Mouse (Mus musculus): ENCODE measurements at regions not wholly inside any gene's neighbourhood (a gene's known extent, or its start where the extent isn't known, plus 50 kb on each side); places are given as distances from the start of the nearest gene placed in this dataset.

GRCm38 (mm10) chr2:75512422-75513170 is 146.5 kb upstream of the Hnrnpa3 start:
- H3K9me3 ChIP-seq (replicated peaks): no peaks in the 10 kb centered on the region
- H3K9ac ChIP-seq: no peak overlapping the region
- ATAC-seq (ENCODE audit: insufficient read depth): no peak
- H3K27ac ChIP-seq (replicated peaks): no peak overlapping the region
- no peaks in the 10 kb centered on the region for H3K27me3 ChIP-seq
- WGBS (ENCODE audit: insufficient replicate concordance): 51% methylated on average over 8 of the region's 8 CpGs
- H3K4me2 ChIP-seq: no peak overlapping the region
- no peaks in the 10 kb centered on the region for H3K36me3 ChIP-seq (replicated peaks)
- no peak overlapping the region for H3K4me3 ChIP-seq (replicated peaks)
- H3K4me1 ChIP-seq (replicated peaks): no peaks in the 10 kb centered on the region

- Histone ChIP-seq H3K36me3 (replicated peaks) (no peaks in the 10 kb centered on the region), H3K4me3 (replicated peaks) (no peak overlapping the region), H3K4me1 (replicated peaks) (no peaks in the 10 kb centered on the region), H3K9ac (no peak overlapping the region), H3K27ac (replicated peaks) (no peak overlapping the region), H3K27me3 (no peaks in the 10 kb centered on the region), H3K4me2 (no peak overlapping the region), H3K9me3 (replicated peaks) (no peaks in the 10 kb centered on the region)
- 73% methylated on average over 6 of the region's 6 CpGs for WGBS (ENCODE audit: insufficient replicate concordance)
- ATAC-seq (ENCODE audit: insufficient read depth): no peak
Measured at GRCm38 (mm10) chr2:75514171-75514570, 144.9 kb upstream of the Hnrnpa3 start.

DNA sequence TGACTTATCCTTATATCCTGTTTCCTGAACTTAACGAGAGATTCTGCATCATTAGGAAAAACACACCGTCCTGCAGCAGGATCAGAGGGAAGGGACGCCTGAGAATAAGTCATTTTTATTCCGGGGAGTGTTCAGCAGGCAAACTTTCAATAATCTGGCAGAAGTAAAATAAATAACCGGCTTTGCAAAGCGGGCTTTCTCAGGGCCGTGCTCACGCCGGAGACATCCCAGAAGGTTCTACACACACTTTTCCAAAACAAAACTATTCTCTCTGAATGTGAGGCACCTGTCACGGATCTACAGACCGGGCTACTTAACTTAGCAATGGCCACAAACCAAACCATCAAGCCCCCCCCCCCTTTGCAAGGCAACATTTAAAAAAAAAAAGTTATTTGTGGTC is 142.8 kb upstream of the Hnrnpa3 start:
- H3K36me3 ChIP-seq (replicated peaks): no peaks in the 10 kb centered on the region
- 63% methylated on average over 11 of the region's 11 CpGs for WGBS (ENCODE audit: insufficient replicate concordance)
- H3K27me3 ChIP-seq: no peaks in the 10 kb centered on the region; the same call in 1 of the 2 replicates
- H3K9ac ChIP-seq: no peak overlapping the region
- no peak overlapping the region for H3K4me2 ChIP-seq
- H3K4me1 ChIP-seq (replicated peaks): no peaks in the 10 kb centered on the region
- no peak overlapping the region for H3K27ac ChIP-seq (replicated peaks)
- no peak for ATAC-seq (ENCODE audit: insufficient read depth)
- H3K4me3 ChIP-seq (replicated peaks): no peak overlapping the region
- no peaks in the 10 kb centered on the region for H3K9me3 ChIP-seq (replicated peaks)

DNA sequence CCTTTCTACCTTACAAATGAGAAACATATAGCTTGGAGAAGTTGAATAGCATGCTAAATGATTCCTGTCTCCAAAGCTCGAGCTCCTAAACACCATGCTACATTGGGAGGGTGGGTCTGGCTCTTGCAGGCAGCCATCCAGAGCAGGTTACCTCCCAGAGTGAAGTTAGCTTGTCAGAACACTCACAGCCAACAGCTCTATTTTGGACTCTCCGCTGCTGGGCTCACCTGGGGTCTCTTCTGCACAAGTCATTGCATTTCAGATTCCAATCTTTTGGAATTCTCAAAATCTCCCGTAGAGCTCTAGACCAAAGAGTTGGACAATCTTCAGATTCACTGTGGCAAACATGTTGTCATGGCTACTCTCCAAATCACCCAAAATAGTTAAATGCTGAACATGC is 142.0 kb upstream of the Hnrnpa3 start:
- H3K27ac ChIP-seq (replicated peaks): no peak overlapping the region
- H3K4me1 ChIP-seq (replicated peaks): no peaks in the 10 kb centered on the region
- no peak overlapping the region for H3K4me3 ChIP-seq (replicated peaks)
- WGBS (ENCODE audit: insufficient replicate concordance): 57% methylated on average over 3 of the region's 3 CpGs
- H3K9ac ChIP-seq: no peak overlapping the region
- no peaks in the 10 kb centered on the region for H3K36me3 ChIP-seq (replicated peaks)
- no peak for ATAC-seq (ENCODE audit: insufficient read depth)
- H3K4me2 ChIP-seq: no peak overlapping the region
- no peaks in the 10 kb centered on the region for H3K9me3 ChIP-seq (replicated peaks)
- no peaks in the 10 kb centered on the region; the same call in 1 of the 2 replicates for H3K27me3 ChIP-seq

- Histone ChIP-seq H3K9ac (no peak overlapping the region), H3K4me2 (no peak overlapping the region), H3K9me3 (replicated peaks) (no peaks in the 10 kb centered on the region), H3K4me3 (replicated peaks) (no peak overlapping the region), H3K27me3 (no peaks in the 10 kb centered on the region; the same call in 1 of the 2 replicates), H3K27ac (replicated peaks) (no peak overlapping the region), H3K36me3 (replicated peaks) (no peaks in the 10 kb centered on the region), H3K4me1 (replicated peaks) (no peaks in the 10 kb centered on the region)
- WGBS (ENCODE audit: insufficient replicate concordance): 38% methylated on average over 1 of the region's 1 CpGs
- no peak for ATAC-seq (ENCODE audit: insufficient read depth)
Measured at GRCm38 (mm10) chr2:75518607-75519006, 140.5 kb upstream of the Hnrnpa3 start.

DNA sequence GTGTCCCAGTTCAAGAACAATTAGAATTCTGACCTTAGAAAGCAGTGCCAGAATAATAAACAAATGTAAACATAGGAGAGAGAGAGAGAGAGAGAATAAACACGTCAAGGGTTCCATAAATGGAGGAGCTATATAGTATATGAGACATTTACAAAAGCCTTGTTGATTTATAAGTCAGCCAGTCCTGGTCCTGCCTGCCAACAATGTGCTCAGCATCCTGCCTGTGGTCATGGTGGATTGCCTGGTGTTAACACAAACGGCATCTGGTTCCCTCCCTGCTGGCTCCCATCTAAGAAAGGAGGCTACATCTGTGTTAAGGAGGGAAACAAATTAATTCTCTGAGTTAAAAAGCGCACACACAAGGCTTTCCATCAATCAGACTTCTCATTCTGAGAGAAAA is 133.5 kb upstream of the Hnrnpa3 start:
- Histone ChIP-seq H3K9ac (no peak overlapping the region), H3K4me2 (no peak overlapping the region), H3K36me3 (replicated peaks) (no peaks in the 10 kb centered on the region), H3K4me1 (replicated peaks) (no peaks in the 10 kb centered on the region), H3K27ac (replicated peaks) (no peak overlapping the region), H3K9me3 (replicated peaks) (no peaks in the 10 kb centered on the region), H3K4me3 (replicated peaks) (no peak overlapping the region), H3K27me3 (no peaks in the 10 kb centered on the region)
- ATAC-seq (ENCODE audit: insufficient read depth): no peak
- WGBS (ENCODE audit: insufficient replicate concordance): 39% methylated on average over 3 of the region's 3 CpGs

GRCm38 (mm10) chr2:75528706-75529105 is 130.4 kb upstream of the Hnrnpa3 start:
- Histone ChIP-seq H3K4me2 (no peak overlapping the region), H3K4me3 (replicated peaks) (no peak overlapping the region), H3K27me3 (no peaks in the 10 kb centered on the region), H3K4me1 (replicated peaks) (no peaks in the 10 kb centered on the region), H3K36me3 (replicated peaks) (no peaks in the 10 kb centered on the region), H3K9me3 (replicated peaks) (no peaks in the 10 kb centered on the region), H3K9ac (no peak overlapping the region), H3K27ac (replicated peaks) (no peak overlapping the region)
- WGBS (ENCODE audit: insufficient replicate concordance): 62% methylated on average over 2 of the region's 2 CpGs
- ATAC-seq (ENCODE audit: insufficient read depth): no peak

DNA sequence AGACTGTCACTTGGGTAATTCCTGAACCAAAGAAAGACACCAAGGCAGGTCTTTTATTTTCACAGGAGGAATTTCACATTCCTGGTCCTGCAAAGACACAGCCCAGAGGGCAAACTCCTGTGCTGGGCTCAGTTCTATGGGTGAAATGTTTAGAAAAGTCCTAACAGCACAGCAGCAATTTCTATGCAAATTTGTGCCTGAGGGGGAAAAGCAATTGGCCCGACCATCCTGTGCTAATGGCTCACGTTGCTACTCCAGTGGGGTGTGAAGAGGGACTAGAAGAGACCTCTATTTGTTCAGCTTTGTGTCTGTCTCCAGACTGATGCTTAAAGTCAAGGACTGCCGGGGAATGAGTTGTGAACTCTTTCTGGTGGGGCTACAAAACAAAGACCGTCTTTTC is 120.9 kb upstream of the Hnrnpa3 start:
- H3K27me3 ChIP-seq: 0 out of 2 replicates have a peak, but pooled peaks cover 4% of the 10 kb centered on the region
- H3K4me3 ChIP-seq (replicated peaks): no peak overlapping the region
- WGBS (ENCODE audit: insufficient replicate concordance): 36% methylated on average over 4 of the region's 4 CpGs
- no peak overlapping the region for H3K9ac ChIP-seq
- no peaks in the 10 kb centered on the region for H3K36me3 ChIP-seq (replicated peaks)
- no peak for ATAC-seq (ENCODE audit: insufficient read depth)
- H3K27ac ChIP-seq (replicated peaks): no peak overlapping the region
- H3K9me3 ChIP-seq (replicated peaks): no peaks in the 10 kb centered on the region
- H3K4me2 ChIP-seq: no peak overlapping the region
- H3K4me1 ChIP-seq (replicated peaks): no peaks in the 10 kb centered on the region

- Histone ChIP-seq H3K9ac (no peak overlapping the region), H3K27ac (replicated peaks) (no peak overlapping the region), H3K4me3 (replicated peaks) (no peak overlapping the region), H3K4me1 (replicated peaks) (no peaks in the 10 kb centered on the region), H3K4me2 (no peak overlapping the region), H3K27me3 (0 out of 2 replicates have a peak, but pooled peaks cover 4% of the 10 kb centered on the region), H3K9me3 (replicated peaks) (no peaks in the 10 kb centered on the region), H3K36me3 (replicated peaks) (no peaks in the 10 kb centered on the region)
- ATAC-seq (ENCODE audit: insufficient read depth): no peak
- WGBS (ENCODE audit: insufficient replicate concordance): 70% methylated on average over 6 of the region's 6 CpGs
Measured at GRCm38 (mm10) chr2:75539726-75540125, 119.3 kb upstream of the Hnrnpa3 start.

- Histone ChIP-seq H3K27ac (replicated peaks) (no peak overlapping the region), H3K4me1 (replicated peaks) (no peaks in the 10 kb centered on the region), H3K9me3 (replicated peaks) (no peaks in the 10 kb centered on the region), H3K9ac (no peak overlapping the region), H3K4me2 (no peak overlapping the region), H3K27me3 (0 out of 2 replicates have a peak, but pooled peaks cover 4% of the 10 kb centered on the region), H3K36me3 (replicated peaks) (no peaks in the 10 kb centered on the region), H3K4me3 (replicated peaks) (no peak overlapping the region)
- WGBS (ENCODE audit: insufficient replicate concordance): 63% methylated on average over 5 of the region's 5 CpGs
- no peak for ATAC-seq (ENCODE audit: insufficient read depth)
Measured at GRCm38 (mm10) chr2:75542331-75542730, 116.7 kb upstream of the Hnrnpa3 start.

DNA sequence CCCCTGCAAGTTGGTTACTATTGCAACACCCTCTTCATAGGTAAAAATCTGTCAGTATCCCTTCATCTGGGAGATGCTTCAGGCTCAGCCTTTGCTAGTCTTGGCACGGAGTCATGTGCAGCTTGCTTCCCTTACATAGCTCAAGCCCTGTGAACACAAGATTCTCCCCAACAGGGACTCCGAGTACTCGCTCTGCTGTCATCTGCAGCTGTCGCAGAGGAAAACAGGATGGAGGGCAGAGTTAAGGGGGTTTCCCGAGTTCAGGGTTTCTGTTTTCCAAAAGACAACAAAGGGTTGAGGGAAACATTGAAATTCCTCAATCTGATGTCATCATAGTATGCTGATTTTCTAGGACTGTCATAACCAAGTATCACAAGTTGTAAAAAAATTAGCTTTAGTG is 116.3 kb upstream of the Hnrnpa3 start:
- H3K27ac ChIP-seq (replicated peaks): no peak overlapping the region
- H3K4me2 ChIP-seq: no peak overlapping the region
- 0 out of 2 replicates have a peak, but pooled peaks cover 3% of the 10 kb centered on the region for H3K27me3 ChIP-seq
- H3K9ac ChIP-seq: no peak overlapping the region
- H3K36me3 ChIP-seq (replicated peaks): no peaks in the 10 kb centered on the region
- H3K4me1 ChIP-seq (replicated peaks): no peaks in the 10 kb centered on the region
- no peak for ATAC-seq (ENCODE audit: insufficient read depth)
- no peaks in the 10 kb centered on the region for H3K9me3 ChIP-seq (replicated peaks)
- 47% methylated on average over 5 of the region's 5 CpGs for WGBS (ENCODE audit: insufficient replicate concordance)
- no peak overlapping the region for H3K4me3 ChIP-seq (replicated peaks)

- no peak for ATAC-seq (ENCODE audit: insufficient read depth)
- H3K27ac ChIP-seq (replicated peaks): no peak overlapping the region
- WGBS (ENCODE audit: insufficient replicate concordance): 65% methylated on average over 7 of the region's 7 CpGs
- H3K9ac ChIP-seq: no peak overlapping the region
- no peaks in the 10 kb centered on the region for H3K9me3 ChIP-seq (replicated peaks)
- H3K4me2 ChIP-seq: no peak overlapping the region
- no peaks in the 10 kb centered on the region for H3K36me3 ChIP-seq (replicated peaks)
- no peaks in the 10 kb centered on the region for H3K4me1 ChIP-seq (replicated peaks)
- H3K4me3 ChIP-seq (replicated peaks): no peak overlapping the region
- no peaks in the 10 kb centered on the region for H3K27me3 ChIP-seq
Measured at GRCm38 (mm10) chr2:75545971-75546370, 113.1 kb upstream of the Hnrnpa3 start.

Measured in liver, embryonic 15.5 days (tissue).